Mouse (Mus musculus): ENCODE data around the gene Rfx5.
"Not testable (repeated sequence)": the region's sequence is repeated elsewhere in the genome, so short reads cannot be mapped to it uniquely, and the experiment has no call there.

Gene Rfx5

DNA sequence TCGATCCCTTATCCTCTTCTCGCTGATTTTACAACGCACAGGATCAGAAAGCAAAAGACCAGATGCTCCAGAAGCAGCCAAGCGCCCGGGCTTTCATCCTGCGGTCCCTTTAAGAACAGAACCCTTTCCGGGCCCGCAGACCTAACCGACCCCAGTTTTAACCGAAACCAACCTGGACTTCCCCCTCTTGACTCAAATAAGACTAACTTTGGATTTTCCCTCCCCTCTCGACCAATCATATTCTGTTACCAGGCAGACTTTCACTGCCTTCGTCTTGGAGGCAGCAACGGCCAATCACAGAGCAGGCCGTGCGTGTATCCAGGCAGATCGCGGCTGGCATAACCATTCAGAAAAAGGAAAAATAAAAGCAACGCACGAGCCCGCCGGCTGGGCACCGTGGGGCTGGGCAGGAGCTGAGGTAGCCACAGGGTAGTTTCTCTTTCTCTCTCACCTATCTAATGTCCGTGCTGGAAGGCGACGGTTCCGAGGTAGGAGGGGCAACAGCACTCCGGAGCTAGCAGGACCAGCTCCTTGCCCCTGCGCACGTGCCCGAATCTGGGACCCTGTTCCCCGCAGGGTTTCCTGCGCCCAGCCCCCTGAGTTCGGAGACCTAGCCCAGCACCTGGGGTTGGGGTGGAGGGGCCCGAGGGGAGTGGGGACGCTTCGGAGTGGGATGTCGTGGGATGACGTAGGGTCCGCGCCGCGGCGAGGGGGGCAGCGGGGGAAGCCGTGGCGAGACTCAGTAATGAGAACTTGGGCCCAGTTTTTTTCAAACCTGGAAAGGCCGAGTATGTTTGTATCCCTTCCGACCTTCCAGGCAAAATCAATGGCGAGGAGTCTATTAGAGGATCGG, at the start of gene Rfx5:
TSS of gene Rfx5 (plus strand) at position 312 of the 853 bp plus-strand sequence.
- peak; percentile 90 for DNase-seq

DNA sequence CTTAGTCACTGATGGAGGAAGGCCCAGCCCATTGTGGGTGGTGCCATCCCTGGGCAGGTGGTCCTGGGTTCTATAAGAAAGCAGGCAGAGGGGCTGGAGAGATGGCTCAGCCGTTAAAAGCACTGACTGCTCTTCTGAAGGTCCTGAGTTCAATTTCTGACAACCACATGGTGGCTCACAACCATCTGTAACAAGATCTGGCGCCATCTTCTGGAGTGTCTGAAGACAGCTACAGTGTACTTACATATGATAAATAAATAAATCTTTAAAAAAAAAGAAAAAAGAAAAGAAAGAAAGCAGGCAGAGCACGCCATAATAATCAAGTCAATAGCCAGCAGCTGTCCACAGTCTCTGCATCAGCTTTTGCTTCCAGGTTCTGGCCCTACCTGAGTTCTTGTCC, 49.1 kb upstream of the Rfx5 start:
- not testable (repeated sequence) for DNase-seq

DNA sequence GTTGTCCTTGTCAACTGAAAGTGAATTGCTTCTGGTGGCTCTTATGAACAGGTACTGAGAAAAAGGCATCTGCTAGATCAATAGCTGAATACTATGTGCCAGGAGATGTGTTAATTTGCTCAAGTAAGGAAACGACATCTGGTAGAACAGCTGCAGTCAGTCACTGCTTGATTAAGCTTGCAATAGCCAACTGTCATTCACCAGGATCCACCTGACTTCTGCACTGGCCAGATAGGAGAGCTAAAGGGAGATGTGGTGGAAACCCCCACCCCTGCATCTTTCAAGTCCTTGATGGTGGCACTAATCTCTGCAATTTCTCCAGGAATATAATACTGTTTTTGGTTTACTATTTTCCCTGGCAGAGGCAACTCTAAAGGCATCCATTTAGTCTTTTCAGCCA, 47.4 kb upstream of the Rfx5 start:
- DNase-seq, result no peak

DNA sequence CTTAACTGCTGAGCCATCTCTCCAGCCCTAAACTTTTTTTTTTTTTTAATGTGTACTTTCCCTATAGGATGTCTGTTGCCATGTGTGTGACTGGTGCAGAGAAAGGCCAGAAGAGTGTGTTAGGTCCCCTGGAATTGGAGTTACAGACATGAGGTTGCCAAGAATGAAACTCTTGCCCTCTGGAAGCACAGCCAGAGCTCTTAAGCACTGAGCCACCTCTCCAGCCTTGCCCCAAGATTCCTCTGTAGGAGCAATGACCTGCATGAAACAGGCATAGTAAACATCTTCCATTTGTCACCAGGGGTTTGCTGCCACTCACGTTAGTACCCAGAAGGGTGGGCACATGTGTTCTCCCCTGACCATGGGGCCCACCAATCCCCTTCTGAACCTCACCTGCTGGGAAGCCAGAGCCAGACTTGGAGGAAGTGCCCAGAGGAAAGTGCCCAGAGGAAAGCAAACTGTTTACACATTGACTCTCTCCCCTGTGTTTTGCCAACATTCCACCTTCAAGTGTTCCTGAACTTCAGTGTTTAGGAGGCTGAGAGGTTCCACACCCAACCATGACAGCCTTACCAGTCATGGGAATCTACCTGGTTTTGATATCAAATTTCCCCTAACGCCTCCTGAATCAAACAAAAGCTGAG, 42.7 kb upstream of the Rfx5 start:
- no peak for DNase-seq

DNA sequence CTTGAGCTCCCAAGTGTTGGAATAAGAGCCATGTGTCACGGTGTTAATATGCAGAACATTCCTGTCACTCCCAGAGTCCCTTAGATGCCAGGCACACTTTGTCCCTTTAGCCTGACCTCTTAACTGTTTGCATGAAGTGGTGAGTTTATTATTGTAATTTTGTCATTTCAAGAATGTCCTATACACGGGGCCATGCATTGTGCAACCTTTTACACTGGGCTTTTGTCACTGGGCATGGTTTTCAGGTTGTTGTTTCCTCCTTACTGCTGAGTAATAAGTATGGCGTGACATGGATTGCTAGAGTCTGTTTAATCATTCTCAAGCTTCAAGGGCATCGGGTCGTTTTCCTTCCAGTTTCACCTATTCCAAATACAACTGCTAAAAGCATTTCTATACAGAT, 40.1 kb upstream of the Rfx5 start:
- DNase-seq, result no peak

DNA sequence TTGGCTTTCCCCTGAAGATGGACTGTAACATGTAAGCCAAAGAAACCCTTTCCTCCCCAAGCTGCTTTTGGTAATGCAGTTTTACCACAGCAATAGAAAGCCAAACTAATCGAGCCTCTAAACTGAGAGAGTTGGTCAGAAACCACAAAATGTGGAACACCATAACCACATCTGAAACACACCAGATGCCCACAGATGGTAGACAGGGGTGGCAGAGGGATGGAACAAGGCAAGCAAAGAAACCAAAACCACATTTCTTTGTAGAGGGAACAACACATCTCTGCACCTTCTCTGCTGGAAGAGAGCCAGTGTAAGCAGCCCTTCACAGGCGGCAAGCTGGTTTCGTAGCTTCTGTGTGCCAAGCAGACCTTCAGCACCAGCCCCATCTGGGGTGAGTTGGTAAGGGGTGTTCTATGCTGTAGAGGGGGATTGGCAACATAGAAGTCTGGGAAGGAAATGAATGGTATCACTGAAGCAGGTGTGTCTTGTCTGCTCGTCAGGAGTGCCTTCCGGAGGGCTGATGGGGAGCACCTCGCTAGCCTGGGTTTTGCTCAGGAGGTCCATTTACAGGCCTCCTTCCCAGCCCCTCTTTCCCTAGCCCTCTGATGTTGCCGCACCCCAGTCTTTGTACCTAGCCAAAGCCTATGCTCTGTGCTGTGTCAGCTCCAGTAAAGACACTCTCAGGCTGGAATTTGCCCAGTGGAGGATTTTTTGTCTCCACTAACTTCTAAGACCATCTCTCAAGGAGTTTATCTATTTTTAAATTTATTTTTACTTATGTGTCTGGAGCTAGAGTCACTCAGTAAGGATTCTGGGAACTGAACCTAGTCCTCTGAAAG, 37.8 kb upstream of the Rfx5 start:
- DNase-seq, result peak; percentile 29

DNA sequence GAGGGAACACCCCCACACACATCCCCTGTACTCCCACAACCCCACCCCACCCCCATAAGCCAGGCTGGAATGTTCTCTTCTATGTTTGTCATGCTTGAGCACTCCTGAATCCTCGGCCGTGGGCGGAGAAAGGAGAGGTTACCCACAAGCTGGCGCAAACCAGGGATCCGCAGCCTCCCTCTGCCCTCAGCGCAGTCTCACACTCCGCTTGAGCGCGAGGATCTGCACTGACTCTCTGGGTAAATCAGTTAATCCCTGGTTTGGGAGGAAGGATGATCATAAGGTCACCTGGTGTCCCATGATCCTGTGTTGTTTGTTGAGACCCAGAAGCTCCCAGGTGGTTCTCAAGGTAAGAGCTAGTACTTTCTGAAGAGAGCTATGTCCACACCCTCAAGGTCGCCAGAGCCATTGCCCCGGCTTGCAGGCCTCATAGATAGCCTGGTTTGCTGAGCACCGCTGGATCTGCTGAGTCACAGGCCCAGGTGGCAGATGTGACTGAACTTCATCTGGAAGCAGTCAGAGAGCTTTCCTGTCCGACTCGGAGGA, 36.0 kb upstream of the Rfx5 start:
- no peak for DNase-seq

DNA sequence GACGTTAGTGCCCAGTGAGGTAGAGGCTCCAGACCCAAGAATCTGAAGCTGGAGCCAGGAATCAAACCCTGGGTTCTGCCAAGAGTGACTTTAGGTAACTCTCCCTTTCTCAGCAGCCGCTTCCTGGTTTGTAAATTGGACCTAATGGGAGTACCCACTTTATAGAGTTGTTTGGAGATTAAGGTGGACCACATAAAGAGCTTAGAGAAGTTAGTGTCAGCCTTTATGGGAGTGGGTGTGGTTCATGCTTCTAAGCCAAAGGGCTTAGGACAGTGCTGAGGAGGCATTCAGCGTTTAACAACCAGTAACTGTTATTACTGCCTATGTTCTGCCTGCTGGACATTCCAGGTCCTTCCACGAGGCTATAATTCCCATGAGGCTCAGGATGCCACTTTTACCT, 35.0 kb upstream of the Rfx5 start:
- DNase-seq, result no peak

DNA sequence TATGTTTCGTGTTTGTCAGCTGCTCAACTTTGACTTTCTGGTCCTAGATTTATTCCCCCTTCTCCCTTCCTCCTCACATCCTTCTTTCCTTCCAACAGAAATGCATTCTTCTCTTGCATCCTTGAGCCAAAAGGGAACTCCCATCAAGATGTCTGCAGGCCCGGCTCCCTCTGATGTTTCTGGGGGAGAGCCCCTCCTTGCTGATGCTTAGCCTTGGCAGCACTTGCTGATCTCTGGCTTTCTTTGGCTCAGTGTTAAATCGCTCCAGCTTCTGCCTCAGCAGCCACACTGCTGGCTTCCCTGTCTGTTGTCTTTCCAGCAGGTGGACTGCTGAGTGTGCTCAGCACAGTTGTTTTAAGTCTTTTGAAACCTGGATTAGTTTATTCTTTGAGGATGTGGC, 32.8 kb upstream of the Rfx5 start:
- DNase-seq, result no peak

DNA sequence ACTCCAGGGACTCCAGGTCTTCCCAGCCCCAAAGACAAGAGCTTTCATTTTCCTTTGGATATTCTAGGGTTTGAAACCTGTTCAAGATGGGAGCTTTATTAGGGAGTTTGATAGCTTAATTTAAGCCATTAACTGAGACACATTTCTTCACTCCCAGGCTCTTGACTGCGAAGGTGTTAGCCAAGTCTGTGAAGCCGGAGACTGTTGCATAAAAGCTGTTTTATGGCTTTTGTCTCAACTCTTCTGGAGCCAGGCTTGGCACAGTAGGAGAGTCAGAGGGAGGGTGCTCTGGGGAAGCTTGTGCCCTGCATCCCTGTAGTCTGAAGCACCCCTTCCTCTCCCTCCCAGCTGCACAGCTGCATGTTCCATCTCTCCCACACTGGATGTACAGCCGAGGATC, 31.5 kb upstream of the Rfx5 start:
- DNase-seq, result no peak

DNA sequence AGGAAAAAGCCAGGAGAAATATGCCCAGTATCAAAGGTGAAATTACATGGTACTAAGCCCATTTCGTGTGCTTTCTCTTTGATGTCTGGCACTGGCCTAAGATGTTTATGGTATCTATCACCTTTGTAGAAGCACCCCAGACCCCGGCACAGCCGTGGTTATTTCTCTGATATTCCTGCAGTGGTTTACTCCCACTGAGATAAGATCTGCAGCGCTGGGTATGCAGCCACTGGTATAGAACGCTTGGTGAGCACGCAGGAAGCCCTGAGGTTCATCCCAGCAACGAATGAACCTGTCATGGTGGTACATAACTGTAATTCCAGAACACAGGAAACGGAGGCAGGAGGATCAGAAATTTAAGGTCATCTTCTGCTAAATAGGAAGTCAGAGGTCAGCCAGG, 29.2 kb upstream of the Rfx5 start:
- DNase-seq, result no peak

DNA sequence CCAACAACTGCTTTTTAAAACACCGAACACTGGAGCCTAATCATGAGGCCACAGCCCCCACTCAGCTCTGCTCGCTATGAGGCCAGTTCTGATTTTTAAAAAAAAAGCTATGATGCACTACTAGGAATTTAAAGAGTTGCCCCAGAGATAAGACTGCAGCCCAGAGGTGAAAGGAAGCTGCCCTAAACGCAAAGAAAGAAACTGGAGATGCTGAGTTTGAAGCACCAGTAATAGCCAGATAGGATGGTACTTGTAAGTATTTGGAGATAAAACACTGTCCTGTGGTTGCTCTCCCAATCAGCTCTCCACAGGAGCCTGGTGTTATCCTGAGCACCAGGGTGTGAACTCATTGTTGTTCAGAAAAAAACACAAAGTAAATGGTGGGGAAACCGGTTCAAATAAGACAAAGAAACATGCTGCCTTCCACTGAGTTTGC, 27.6 kb upstream of the Rfx5 start:
- not testable (repeated sequence) for DNase-seq

DNA sequence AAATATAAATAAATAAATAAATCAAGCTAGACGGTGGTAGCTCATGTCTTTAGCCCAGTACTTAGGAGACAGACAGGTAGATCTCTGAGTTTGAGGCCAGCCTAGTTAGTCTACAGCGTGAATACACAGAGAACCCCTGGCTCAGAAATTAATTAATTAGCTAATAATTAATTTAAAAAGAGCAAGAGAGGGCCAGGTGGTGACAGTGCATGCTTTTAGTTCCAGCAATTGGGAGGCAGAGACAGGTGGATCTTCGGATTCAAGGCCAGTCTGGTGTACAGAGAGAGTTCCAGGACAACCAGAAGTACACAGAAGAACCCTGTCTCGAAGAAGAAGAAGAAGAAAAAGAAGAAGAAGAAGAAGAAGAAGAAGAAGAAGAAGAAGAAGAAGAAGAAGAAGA, 24.9 kb upstream of the Rfx5 start:
- not testable (repeated sequence) for DNase-seq

DNA sequence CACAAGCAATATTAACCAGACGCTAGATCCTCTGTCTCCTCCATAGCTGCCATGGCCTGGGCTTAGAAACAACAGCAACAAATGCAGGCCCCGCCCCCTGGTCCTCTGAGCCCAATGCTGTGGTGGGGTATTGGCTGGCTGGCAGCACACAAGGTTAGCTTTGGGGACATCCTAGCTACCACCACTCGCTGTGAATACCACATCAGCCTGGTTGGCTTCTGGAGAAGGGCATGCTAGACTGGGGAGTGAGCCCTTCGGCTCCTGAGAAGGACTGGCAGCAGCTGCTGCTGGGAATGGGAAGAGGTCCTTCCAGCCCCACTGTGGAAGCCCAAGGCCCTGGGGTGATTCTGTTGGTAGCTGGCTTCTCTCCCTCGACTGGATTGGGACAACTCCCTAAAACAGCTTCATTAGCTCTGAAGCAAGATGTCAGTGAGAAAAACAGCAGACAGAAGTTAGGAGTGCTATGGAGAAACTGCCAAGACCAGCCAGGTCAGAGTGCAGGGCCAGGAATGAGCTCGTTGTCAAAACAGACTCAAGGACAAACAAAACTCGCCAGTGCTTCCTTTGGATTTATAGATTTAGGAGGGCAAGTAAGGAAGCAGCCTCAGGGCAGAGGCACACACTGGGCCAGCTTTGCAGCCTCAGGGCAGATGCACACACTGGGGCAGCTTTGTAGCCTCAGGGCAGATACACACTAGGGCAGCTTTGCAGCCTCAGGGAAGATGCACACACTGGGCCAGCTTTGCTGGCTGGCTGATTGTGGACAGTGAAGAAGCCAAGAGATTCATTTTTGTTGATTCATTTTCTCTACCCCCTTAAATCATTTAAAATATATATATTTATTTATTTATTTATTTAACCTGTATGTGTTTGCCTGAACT, 23.2 kb upstream of the Rfx5 start:
- DNase-seq, result not testable (repeated sequence)

DNA sequence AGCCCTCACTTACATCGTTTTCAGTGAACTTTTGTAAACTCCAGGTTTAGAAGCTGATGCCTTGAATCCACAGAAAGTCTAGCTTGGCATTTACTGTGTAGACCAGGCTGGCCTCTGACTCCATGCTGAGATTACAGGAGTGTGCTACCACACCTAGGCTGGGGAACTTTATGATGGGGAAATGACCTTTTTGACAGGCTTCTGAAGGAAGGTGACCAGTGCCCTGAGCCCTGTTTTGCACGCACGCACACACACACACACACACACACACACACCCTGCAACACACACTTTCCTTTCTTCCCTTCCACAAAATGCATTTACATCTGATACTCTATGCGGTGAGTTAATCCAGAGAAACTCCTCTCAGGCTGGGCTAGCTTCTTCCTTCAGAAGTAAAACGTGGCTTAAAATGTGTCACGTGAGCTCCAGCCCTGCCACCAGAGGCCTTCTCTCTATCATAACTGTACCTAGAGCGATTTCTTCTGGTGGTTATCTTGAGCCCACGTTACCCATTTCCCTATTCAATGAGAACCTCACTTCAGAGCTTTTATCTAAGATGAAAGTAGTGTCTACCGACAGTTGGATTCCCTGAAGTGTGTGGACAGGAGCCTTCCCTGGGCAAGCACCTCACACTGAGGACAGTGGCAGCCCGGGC, 22.3 kb upstream of the Rfx5 start:
- not testable (repeated sequence) for DNase-seq

DNA sequence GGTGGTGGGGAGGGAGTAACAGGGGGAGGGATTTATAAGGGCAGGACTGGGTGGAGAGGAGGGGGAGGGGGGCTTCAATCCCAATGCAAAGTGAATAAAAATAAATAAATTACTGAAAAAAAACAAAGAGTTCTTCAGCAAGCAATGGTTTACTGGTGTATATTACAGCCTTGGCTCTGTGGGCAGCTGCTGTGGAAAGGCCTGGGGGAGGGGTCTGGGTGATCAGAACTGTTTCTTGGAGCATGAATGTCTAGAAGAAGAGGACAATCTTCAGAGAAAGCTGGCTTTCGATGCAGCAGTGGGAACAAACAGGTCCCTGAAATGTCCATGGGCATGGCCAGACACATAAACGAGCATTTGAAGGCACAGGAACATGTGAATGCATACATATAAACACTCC, 21.6 kb upstream of the Rfx5 start:
- not testable (repeated sequence) for DNase-seq

DNA sequence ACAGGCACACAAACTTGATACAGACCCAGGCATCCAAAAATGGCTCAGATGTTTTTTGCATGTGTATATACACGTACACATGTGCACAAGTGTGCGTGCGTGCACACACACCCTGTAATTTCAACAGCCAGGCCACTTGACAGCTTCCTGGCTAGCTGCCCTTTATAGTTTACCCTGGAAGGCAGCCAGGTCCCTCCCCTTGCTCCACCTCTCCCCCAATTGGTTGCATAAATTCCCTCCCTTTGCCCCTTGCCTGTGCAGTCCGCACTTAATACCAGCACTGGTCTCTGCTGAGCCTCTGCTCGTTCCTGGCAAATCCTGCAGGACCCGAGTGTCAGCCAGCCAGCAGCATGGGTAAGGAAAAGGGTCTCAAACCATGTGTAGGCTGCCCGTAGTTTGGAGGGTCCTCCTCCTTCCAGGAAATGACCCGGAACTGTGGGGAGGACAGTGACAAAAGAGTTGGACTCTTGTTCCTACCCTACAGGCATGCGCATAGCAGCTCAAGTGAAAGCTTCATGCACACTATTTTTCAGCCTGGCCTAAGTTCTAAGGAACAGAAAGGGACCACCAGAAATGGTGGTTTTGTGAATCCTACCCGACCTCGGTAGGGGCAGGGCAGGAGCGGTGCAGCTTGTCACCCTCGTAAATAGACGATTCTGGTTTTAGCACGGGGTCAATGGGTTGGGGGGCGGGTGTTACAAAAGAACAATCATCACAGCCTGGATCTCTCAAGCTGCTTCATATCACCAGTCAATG, 20.9 kb upstream of the Rfx5 start, which contains the start of gene Selenbp1:
TSS of gene Selenbp1 (plus strand) at position 248 of the 756 bp plus-strand sequence.
- no peak for DNase-seq

DNA sequence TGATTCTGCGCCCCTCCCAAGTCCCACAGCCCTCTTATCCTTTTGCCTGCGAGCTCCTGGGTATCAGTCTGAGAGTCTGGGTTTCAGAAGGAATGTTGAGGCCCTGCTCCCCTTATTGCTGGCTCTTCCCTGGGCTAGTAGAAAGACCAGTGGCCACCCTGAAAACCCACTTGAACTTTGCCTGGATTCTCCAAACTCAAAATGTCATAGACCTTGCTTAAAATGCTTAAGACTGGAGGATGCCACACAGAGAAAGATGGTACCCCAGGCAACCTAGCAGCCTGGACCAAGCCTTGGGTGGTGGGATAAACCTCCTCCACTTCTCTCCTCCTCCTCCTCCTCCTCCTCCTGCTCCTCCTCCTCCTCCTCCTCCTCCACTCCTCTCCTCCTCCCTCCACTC, 20.3 kb upstream of the Rfx5 start:
- DNase-seq, result not testable (repeated sequence)

DNA sequence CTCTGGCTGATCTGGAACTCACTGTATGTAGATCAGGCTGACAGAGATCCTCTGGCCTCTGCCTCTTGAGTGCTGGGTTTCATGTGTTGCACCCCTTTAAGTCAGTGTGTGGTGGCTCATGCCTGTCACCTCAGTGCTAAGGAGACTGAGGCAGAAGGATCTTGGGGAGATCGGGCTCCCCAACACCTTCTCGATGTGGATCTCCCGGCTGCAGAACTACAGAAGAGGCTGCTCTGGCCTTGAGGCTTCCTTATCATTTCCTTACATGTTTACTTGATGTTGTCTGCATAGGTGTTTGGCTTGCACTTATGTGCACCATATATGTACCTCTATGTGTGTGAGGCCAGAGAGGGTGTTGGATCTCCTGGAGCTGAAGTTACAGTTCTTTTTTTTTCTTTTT, 19.3 kb upstream of the Rfx5 start:
- DNase-seq, result not testable (repeated sequence)

DNA sequence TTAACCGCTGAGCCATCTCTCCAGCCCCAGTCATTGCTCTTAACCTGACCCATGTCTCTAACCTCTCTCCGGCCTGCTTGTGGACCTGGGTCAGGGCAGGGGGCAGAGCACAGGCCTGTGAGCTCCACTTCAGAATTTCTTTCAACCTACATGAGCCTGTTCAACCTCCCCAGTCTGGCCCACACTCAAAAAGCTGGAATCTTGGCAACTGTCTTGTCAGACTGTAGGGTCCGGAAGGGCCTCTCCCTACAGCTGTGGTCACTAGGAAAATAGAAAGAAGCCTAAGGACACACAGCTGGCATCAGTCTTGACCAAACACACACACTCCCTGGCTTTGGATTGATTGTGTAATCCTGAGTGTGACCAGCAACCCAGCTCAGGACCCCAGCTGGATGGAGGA, 18.5 kb upstream of the Rfx5 start:
- DNase-seq, result not testable (repeated sequence)

DNA sequence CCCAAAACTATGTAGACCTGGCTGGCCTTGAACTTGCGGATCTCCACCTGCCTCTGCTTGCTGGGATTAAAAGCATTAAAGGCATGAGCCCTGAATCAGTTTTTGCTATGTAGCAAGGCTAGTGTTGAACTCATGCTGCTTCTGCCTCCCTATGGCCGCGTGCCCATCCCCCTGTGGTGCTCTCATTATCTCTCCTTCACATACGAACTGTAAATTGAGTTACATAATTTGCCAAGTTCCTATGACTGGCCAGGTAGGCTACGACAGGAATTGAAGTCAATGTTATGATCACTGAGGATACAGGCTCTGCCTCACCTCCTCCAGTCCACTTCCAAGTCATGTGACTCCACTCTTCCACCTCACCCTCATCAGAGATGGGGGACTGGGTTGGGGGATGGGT, 17.7 kb upstream of the Rfx5 start:
- not testable (repeated sequence) for DNase-seq

Data from thymus, postnatal 25 days (tissue).